Mouse (Mus musculus): ENCODE results near the gene Pabpn1. TPM values are rescaled to one million over a fixed set of nuclear protein-coding genes. Genes with fewer than 3 reads are reported as not detected.

Gene Pabpn1
- total and polyA plus RNA-seq, 2 experiments from 2014 or later: 95.1 to 162 TPM

DNA sequence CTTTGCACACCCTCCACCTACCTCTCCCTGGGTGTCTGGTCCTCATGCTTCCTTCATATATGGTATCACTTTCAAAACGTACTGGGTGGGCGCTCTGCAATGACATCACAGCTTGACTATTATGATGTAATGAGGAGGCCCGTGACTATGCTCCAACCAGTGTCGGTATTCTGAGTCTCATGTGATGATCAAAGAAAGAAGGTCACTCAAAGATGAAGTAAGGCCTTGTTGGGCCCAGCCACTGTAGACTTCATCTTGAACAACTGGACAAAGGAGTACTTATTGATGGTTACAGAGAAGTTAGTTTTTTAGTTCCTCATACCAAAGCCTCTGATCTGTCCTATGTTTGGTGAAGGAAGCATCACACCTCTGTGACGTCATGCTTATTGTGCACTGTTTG, 21.4 kb upstream of the Pabpn1 start, which contains the start of gene Homez:
Homez (minus strand) TSS at position 101 of the 400 bp plus-strand sequence.
- no peaks in the 10 kb centered on the region for H3K4me1 ChIP-seq (ENCODE audit: insufficient read depth, low read length)
- no peak for DNase-seq (ENCODE audit: low spot score)
- TF ChIP-seq CTCF (IDR thresholded peaks at IDR 0.05): no peak
- H3K4me2 ChIP-seq (ENCODE audit: low read depth, low read length, poor library complexity, severe bottlenecking): no peak within 1 kb of the TSS
- no peak within 1 kb of the TSS for H3K4me3 ChIP-seq (ENCODE audit: low read depth, low read length)
- no peaks in the 10 kb centered on the region for H3K27me3 ChIP-seq (ENCODE audit: insufficient read depth, low read length)
- ATAC-seq (ENCODE audit: low FRiP score): no peak
- H3K27ac ChIP-seq (ENCODE audit: low read depth, low read length): no peak within 1 kb of the TSS
- no peaks in the 10 kb centered on the region for H3K9me3 ChIP-seq (ENCODE audit: low read length)
- 88% methylated on average over 5 of the region's 5 CpGs for WGBS
- H3K36me3 ChIP-seq (ENCODE audit: insufficient read depth, low read length): no peaks in the 10 kb centered on the region; the same call in 1 of the 2 replicates
- no peak within 1 kb of the TSS for H3K9ac ChIP-seq (replicated peaks; ENCODE audit: low read length, poor library complexity, severe bottlenecking)

- H3K4me3 ChIP-seq (ENCODE audit: low read depth, low read length): no peak overlapping the region
- TF ChIP-seq CTCF (IDR thresholded peaks at IDR 0.05): no peak
- ATAC-seq (ENCODE audit: low FRiP score) (no peak), DNase-seq (ENCODE audit: low spot score) (no peak)
- WGBS: 93% methylated on average over 3 of the region's 3 CpGs
- H3K27me3 ChIP-seq (ENCODE audit: insufficient read depth, low read length): no peaks in the 10 kb centered on the region
- no peaks in the 10 kb centered on the region for H3K9me3 ChIP-seq (ENCODE audit: low read length)
- H3K4me2 ChIP-seq (ENCODE audit: low read depth, low read length, poor library complexity, severe bottlenecking): no peak overlapping the region
- no peaks in the 10 kb centered on the region for H3K4me1 ChIP-seq (ENCODE audit: insufficient read depth, low read length)
- no peaks in the 10 kb centered on the region; the same call in 1 of the 2 replicates for H3K36me3 ChIP-seq (ENCODE audit: insufficient read depth, low read length)
- H3K27ac ChIP-seq (ENCODE audit: low read depth, low read length): no peak overlapping the region
- no peak overlapping the region for H3K9ac ChIP-seq (replicated peaks; ENCODE audit: low read length, poor library complexity, severe bottlenecking)
Observed at GRCm38 (mm10) chr14:54874165-54874564, 18.1 kb upstream of the Pabpn1 start.

DNA sequence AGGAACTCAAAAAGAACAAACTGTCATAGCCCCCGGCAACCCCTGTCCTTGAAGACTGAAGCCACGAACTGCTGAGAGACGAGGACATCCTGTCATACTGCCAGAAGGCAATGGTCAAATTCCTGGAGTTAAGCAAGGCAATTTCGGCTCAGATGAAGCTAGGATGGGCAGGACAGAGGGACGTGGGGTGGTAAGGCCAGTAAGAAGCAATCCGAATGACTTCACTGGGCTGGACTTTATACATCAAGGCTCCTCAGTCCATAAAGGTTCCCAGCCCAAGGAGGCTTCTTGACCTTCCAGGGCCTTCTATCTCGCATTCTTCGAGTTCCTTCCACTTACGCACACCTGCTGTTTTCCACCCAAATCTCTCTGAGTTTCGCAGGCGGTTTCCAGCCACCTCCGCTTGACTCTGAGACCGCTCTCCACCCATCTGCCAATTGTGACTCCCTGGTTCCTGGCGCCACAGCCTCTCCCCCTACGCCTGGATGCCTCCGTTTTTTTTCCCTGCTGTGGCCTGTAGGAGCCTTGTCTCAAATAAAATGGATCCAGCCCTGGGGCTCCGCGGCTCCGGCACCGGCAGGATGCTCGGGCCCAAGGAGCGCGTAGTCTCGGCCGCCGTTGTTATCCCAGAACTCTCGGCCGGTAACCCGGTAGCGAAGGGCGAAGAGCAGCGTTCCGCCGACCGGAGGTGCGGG, 16.3 kb upstream of the Pabpn1 start:
- Histone ChIP-seq H3K27ac (ENCODE audit: low read depth, low read length) (peak overlapping the region; percentile 96), H3K27me3 (ENCODE audit: insufficient read depth, low read length) (no peaks in the 10 kb centered on the region), H3K4me1 (ENCODE audit: insufficient read depth, low read length) (no peaks in the 10 kb centered on the region), H3K9me3 (ENCODE audit: low read length) (no peaks in the 10 kb centered on the region), H3K36me3 (ENCODE audit: insufficient read depth, low read length) (no peaks in the 10 kb centered on the region; the same call in 1 of the 2 replicates), H3K4me2 (ENCODE audit: low read depth, low read length, poor library complexity, severe bottlenecking) (peak overlapping the region; percentile 68), H3K4me3 (ENCODE audit: low read depth, low read length) (peak overlapping the region; percentile 81), H3K9ac (replicated peaks; ENCODE audit: low read length, poor library complexity, severe bottlenecking) (peak overlapping the region; percentile 89)
- ATAC-seq (ENCODE audit: low FRiP score): peak; percentile 64
- peak; percentile 55 for DNase-seq (ENCODE audit: low spot score)
- 2% methylated on average over 36 of the region's 36 CpGs for WGBS
- TF ChIP-seq CTCF (IDR thresholded peaks at IDR 0.05): no peak; the same call in 1 of the 2 replicates

- Histone ChIP-seq H3K4me1 (ENCODE audit: insufficient read depth, low read length) (no peaks in the 10 kb centered on the region), H3K36me3 (ENCODE audit: insufficient read depth, low read length) (no peaks in the 10 kb centered on the region; the same call in 1 of the 2 replicates), H3K9ac (replicated peaks; ENCODE audit: low read length, poor library complexity, severe bottlenecking) (peak overlapping the region; percentile 89), H3K27ac (ENCODE audit: low read depth, low read length) (peak overlapping the region; percentile 96), H3K4me2 (ENCODE audit: low read depth, low read length, poor library complexity, severe bottlenecking) (peak overlapping the region; percentile 68), H3K27me3 (ENCODE audit: insufficient read depth, low read length) (no peaks in the 10 kb centered on the region), H3K9me3 (ENCODE audit: low read length) (no peaks in the 10 kb centered on the region), H3K4me3 (ENCODE audit: low read depth, low read length) (peak overlapping the region; percentile 81)
- DNase-seq (ENCODE audit: low spot score) (peak; percentile 94), ATAC-seq (ENCODE audit: low FRiP score) (peak; percentile 90)
- no peak for TF ChIP-seq CTCF (IDR thresholded peaks at IDR 0.05)
- WGBS: under 1% methylated on average over 61 of the region's 72 CpGs
Observed at GRCm38 (mm10) chr14:54876539-54877047, 15.7 kb upstream of the Pabpn1 start.

DNA sequence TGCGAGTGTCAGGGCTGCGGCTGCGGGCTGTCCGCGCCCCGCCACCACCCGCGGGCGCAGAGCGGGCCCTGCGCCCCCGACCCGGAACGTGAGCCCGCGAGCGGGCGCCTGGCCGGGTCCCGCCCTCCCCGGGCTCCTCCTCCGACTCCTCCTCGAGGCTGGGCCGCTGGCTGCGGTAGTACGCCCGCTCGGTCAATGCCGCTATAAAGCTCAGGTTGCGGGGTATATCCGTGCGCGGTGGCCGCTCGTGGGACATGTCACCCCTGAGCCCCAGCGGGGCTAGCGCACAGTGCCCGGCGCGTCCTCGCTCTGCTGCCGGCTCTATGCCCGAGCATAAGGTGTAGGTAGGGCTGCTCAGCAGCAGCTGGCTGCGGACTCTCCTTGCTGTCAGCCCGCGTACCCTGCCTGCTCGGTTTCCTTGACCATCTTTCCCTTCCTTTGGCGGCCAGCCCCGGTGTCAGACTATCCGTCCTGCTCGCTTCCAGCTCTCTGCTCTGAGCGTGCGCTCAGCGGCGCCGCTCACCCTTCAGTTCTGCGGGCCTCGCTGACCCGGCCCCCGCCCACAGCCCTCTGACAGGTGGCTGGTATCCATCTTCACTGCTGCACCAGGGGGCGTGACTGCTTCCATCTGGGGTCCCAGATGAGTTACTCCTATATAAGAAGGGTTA, 15.1 kb upstream of the Pabpn1 start, which contains the start of gene Ppp1r3e:
Ppp1r3e (minus strand) TSS at position 503 of the 668 bp plus-strand sequence.
- peak within 1 kb of the TSS; percentile 96 for H3K27ac ChIP-seq (ENCODE audit: low read depth, low read length)
- peak within 1 kb of the TSS; percentile 68 for H3K4me2 ChIP-seq (ENCODE audit: low read depth, low read length, poor library complexity, severe bottlenecking)
- H3K9me3 ChIP-seq (ENCODE audit: low read length): no peaks in the 10 kb centered on the region
- peak within 1 kb of the TSS; percentile 81 for H3K4me3 ChIP-seq (ENCODE audit: low read depth, low read length)
- no peaks in the 10 kb centered on the region; the same call in 1 of the 2 replicates for H3K36me3 ChIP-seq (ENCODE audit: insufficient read depth, low read length)
- H3K27me3 ChIP-seq (ENCODE audit: insufficient read depth, low read length): no peaks in the 10 kb centered on the region
- under 1% methylated on average over 45 of the region's 61 CpGs for whole genome bisulfite sequencing
- H3K9ac ChIP-seq (replicated peaks; ENCODE audit: low read length, poor library complexity, severe bottlenecking): peak within 1 kb of the TSS; percentile 89
- peak; percentile 57 for TF ChIP-seq CTCF (IDR thresholded peaks at IDR 0.05)
- no peaks in the 10 kb centered on the region for H3K4me1 ChIP-seq (ENCODE audit: insufficient read depth, low read length)
- ATAC-seq (ENCODE audit: low FRiP score) (peak; percentile 78), DNase-seq (ENCODE audit: low spot score) (peak; percentile 67)

Measured in midbrain, postnatal 0 days (tissue).